Mouse (Mus musculus) CD4-positive helper T cell, adult 2 months (primary cell): ENCODE data around the gene Setd3.

Experiments used
- DNase-seq: peaks from one replicate; pipeline ENCODE4 v3.0.0-alpha.2; 2012; ENCODE audit warnings: low read depth, missing footprints, low spot score

The Setd3 gene

DNA sequence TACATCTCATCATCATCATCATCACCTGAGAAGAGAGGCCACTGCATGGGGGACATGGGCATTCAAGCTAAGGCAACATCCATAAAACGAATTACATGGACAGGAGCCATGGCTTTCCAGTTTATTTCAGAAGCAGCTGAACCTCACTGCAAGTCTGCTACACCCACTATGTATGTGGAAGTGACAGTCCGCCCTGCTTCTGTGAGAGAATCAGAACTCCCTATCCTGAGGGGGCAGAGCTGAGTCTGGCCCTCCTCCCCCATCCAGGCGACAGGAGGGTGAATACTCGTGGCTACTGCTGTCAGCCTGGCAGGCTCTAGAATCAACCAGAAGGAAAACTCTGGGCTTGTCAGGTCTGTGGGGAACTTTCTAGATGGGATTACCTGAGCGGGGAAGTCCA, 106.2 kb downstream of the Setd3 start:
- no peak for DNase-seq

DNA sequence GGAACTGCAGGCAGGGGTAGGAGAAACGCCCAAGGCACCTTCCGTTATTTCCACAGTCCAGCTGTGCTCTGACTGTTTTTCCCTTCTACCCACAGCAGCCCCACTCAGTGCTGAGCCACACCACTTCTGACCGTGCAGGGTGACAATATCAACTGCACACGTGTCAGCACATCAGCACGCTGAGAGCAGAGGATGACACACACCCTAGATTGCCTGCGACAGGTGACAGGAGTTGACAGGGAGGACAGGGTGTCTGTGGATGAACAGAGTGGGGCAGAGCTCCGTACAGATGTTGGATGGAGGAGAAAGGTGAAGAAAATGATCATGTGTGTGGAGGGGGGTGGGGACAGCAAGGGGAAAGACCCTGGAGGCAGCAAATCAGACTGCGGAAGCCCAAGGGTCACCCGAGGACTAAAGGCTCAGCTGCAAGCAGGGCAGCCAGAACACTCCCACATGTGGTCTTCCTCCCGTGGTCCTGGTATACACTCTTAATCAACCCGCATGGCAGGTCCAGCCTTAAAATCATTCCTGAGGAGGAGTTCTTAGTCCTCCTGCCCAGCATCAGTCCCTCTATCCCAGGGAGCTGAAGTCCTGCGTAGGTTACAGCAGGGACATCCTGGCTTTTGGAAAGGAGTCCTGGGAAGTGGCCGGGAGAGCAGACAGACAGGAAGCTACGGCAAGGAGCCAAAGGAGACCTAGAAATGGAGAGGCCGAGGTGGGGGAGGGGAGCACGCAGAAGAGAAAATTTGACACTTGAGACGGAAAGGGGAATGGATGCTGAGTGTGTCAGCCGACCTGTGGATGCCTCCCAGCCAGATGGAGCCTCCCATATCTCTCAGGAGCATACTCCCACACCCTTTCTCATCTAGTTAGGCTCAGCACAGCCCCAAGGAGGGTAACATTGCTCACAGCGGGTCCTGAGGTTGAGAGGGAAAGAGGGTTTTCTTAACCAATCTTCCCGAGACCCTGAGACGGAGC, 108.1 kb downstream of the Setd3 start:
- DNase-seq, result no peak

DNA sequence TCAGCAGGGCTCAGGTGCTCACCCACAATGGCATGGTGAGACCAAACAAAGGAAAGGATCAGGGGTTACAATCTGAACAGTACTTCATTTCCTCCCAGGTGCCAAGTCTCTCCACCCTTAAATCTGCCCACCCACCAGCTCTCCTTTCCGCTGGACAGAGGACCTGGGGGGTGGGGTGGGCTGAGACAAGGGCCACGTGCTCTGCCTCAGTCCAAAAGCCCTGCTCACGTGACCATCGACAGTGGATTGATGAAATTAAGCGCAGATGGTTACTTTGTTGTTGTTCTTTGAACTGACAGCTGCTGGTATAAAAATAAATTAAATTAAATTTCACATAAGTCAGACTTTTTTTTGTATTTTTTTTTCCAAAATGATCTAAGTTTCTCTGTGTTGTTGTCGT, 109.6 kb downstream of the Setd3 start:
- no peak for DNase-seq

DNA sequence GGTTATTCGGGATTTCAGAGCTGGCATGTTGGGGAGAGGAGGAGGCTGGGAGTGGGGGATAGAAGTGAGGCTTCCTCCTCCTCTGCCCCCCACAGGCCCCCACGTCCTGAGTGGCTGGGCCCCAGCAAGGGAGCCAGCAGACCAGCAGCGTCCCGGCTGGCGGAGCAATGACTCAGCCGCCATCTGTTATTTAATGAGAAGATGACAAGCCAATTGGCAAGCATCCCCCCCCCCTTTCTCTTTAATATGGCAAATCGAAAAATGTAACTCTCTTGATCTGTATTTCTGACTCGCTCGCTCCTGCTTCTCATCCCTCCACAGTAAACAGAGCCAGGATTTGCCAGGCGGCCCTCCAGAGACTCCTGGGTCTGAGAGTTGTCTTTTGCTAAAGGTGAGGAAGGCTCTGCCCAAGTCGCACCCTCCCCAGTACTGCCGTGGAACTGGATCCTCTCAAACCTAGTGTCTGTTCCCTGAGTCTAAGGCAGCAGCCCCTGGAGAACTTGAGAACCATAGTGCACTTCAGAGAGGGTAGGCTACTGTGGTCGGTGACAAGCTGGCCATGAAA, 111.2 kb downstream of the Setd3 start:
- no peak for DNase-seq

DNA sequence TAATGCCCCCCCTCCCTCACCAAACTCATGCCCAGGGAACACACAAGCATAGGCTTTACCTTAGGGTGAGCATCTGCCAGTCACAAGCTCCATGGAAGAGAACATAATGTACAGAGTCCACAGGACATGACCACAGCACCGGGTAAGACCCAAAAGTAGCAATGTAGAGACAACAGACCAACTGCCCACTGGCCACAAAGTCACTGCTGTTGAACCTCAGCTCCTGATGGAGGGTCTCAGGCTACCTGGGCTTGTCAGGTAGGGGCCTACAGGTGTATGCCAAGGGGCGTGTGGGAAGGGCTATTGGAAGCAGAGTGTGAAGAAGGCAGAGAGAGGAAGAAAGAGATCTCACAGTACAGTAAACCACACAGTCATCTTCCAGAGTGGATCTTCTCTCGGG, 111.9 kb downstream of the Setd3 start:
- DNase-seq, result no peak

DNA sequence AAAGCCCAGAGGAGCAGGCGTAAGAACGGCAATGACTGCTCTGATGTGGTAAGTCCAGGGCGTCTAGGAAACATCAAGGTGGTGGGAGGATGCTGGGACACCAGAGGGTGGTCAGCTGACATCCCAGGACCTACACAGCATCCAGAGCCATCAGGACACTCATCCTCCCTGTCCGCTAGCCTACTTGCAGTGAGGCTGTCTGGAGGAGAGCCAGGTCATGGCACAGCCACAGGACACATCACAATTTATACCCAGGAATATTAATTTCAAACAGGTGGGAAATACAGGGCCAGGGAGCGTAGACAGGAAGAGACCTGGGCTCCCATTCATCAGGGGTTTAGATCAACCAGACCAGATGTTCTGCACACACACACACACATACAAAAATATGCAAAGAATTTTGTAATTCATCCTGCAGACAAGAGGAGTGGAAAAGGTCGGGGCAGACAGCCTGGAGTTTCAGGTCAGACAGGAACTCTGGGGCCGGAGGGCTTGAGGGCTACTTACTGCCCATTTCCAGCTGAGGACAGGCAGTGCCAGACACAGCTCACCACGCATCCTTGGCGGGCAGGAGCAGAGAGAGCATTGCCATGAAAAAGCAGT, 114.6 kb downstream of the Setd3 start:
- DNase-seq, result no peak

DNA sequence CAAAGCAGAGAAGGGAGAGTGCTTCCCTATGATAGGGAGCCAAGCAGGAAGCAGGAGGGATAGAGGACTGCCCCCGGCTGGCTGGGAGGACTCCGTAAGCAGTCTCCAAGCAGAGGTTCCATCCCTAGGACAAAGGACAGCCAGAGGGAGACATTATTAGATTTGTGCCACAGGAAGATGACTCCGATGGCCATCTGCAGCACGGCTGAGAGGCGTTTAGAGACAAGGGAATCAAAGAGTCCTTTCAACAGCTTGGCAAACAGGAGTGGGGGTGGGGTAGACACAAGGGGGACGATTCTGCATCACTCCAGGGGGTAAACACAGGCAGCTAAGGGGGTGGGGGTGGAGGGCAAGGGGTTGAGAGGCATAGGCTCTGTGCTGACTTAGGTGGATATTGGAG, 115.1 kb downstream of the Setd3 start:
- no peak for DNase-seq

DNA sequence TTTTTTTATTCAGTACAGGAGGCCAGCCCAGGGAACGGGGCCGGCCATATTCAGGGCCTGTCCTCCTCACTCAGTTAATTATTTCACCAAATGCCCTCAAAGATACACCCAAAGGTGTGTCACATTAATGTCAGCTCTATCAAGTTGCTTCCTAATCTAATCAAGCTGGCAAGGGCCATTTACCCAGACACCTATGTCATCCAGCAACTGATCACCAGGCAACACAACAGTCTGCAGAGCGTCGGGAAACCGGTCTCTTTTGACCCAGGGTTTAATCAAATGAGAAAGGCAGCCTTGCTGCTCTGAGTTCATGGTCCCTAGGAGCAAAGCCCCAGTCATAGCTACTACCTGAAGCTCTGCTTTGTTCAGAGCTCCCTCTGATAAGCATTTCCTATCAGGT, 117.0 kb downstream of the Setd3 start:
- DNase-seq, result no peak

DNA sequence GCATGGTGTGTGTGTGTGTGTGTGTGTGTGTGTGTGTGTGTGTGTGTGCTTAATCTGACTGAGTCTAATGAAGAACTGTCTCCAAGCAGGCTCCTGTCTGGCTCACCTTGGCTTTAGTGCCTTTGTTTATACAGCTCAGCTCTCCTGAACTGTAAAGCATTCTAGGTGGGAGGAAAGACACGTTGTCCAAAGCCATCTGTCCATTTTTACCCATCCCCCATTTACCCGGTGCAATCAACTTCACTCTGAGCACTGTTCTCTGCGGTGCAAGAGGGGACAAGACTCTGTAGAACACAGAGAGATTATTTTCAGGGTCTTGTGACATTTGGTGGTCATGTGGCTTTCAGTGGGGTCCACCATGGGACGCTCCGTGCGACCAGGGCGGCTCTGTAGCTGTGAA, 117.5 kb downstream of the Setd3 start:
- no peak for DNase-seq
